Mouse (Mus musculus) kidney, adult 8-10 months (tissue): Measurements from ENCODE around the gene Polr1b.
A peak's percentile ranks its signal among the peaks of the same experiment; 100 is the strongest.

Source experiments
- DNase-seq, 2 experiments: peaks; one replicate each; pipeline ENCODE4 v3.0.0; 2022

The Polr1b gene

DNA sequence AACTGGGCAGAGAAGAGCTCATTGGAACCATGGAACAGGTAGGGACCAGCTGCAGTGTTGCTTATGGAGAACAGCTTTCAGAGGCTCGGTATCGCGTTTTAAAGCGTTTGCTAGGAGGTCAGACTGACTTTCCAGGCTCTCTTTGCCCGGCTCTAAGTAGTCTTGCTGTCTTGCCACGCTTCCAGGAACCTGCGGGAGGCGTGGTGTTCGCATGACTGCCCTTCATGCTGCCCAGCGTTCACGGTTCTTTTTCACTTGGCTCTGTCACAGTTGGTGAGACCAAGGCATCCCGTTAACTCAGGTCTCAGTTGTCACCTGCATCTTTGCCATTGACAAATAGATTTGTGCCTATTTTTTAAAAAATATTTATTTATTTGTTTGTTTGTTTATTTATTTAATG is 17.3 kb downstream of the Polr1b start:
- peak in 1 of 2 experiments; percentile 28 for DNase-seq

DNA sequence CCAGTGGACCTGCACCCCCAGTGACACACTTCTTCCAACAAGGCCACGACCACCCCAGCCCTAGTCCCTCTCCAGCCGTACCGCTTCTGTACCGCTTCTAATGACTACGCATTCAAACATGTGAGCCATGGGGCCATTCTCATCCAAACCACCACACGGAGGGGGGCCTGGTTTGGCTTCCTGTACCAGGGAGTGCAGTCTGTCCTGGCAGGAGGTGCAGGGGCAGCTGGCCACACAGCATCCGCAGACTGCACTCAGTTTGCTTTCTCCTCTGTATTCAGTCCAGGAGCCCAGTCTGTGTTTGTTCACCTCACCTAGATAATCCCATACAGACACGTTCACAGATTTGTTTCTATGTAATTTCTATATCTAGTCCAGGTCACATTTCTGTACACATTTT is 21.2 kb downstream of the Polr1b start:
- no peak for DNase-seq

- peak; percentile 94 to 98 for DNase-seq
These were observed 28.7 kb downstream of the Polr1b start, which contains the start of gene Chchd5 for GRCm38 (mm10) chr2:129129412-129129929. Gene Chchd5 (plus strand): TSS chr2:129129700.

- DNase-seq: peak in 1 of 2 experiments; percentile 11
These were observed 29.3 kb downstream of the Polr1b start for GRCm38 (mm10) chr2:129129987-129130545.

GRCm38 (mm10) chr2:129130776-129131175 is 30.0 kb downstream of the Polr1b start:
- no peak for DNase-seq

- DNase-seq: peak in 1 of 2 experiments; percentile 15
These were observed 31.4 kb downstream of the Polr1b start for GRCm38 (mm10) chr2:129132231-129132630.

DNA sequence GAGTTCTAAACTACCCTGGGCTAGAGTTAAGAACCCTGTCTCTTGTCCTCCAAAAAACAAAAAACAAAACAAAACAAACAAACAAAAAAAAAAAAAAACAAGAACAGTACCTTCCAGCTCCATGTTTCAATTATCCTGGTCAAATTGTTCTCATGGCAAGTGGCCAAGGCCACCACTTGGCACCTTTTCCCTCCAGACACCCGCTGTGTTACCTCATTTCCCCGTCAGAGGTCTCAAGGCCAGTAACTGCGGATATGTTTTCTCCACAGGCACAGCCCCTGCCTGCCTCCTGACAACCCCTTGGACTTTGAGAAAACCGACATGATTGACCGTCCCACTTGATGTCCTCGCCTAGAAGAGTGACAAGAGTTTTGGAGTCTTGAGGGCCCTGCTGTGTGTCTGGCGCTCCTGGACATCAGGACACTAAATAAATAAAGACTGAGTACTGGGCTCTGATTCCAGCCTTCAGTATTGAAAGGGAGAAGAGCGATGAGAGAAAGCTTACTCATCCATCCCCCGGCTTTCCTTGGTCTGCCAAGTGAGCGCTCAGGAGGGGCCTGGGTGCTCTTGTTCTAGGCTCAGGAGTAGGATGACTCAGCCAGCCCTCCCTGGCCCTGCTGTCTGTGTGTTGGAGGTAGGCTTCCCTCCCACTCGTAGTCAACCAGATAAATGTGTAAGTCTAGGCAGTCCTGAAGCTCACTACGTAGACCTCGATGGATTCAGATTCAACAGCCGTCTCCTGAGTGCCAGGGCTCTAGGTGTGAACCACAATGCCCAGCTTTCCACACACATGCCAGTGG is 32.4 kb downstream of the Polr1b start:
- DNase-seq: no peak

DNA sequence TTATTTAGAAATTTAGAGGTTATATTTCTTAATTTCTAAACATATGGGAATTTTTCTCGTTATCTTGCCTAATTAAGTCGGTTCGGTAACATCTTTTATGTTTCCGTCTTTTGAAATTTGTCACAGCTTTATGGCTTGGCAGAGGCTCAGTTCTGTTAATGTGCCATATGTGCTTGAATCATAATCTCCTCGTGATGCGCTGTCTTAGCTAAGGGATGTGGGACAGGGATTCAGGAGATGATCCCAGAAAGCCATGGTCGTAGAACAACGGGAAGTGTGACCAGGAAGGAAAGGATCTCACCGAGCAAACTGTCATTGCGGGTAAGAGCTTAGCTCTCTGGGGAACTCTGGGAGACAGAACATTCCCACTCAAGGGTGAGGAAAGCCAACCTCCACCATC is 39.1 kb downstream of the Polr1b start:
- no peak for DNase-seq

DNA sequence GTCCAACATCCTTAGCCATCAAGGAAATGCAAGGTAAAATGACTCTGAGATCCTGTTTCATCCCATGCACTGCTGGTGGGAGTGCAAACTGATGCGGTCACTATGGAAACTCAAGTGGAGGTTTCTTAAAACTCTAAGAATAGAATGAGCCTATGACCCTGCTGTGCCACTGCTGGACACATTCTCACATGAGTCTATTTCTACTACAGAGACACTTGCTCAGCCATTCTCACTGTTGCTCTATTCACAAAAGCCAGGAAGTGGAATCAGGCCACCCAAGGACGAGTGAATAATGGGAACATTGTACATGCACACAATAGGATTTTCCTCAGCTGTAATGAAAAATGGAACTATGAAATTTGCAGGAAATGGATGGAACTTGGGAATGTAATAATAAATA is 48.0 kb downstream of the Polr1b start:
- no peak for DNase-seq

- no peak for DNase-seq
These were observed 49.6 kb downstream of the Polr1b start for GRCm38 (mm10) chr2:129150386-129150785.

DNA sequence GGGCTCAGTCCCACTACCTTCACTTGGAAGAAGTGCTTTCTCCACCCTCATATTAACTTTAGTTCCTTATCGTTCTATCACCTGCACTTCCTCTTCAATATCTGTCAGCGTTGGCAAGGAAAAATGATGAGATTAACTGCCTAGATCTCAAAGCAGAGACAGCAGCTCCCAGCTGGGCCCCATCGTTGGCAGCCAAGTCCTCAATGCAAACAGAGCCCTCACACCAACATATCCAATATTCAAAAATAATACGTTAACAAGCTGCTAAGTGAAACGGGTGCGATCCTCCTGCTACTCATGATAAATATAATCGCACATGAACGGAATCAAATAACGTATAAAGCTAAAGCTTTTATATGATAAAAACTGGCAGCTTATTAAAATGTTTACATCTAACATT is 50.3 kb downstream of the Polr1b start:
- DNase-seq: no peak

- DNase-seq: no peak
These were observed 52.0 kb downstream of the Polr1b start for GRCm38 (mm10) chr2:129152751-129153150.

GRCm38 (mm10) chr2:129164815-129165214 is 64.0 kb downstream of the Polr1b start:
- DNase-seq: no peak

GRCm38 (mm10) chr2:129166466-129167463 is 66.0 kb downstream of the Polr1b start:
- DNase-seq: no peak

DNA sequence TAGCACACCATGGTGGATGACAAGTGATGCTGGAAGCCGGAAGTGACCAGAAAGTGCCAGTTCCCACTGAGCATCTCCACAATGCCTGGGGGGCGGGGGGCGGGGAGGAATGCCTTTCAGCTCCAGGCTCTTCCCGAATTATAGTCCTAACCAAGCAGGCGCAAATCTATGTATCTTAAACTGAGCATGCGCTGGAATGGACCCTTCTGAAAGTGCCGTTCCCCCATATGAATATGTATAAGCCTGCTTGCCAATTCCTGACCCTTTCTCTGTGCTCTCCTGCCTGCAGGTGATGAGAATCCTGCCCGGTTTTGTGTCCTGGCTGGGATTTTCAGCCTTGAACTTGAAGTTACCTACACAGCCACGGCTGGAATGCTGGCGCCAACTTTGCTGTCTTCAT is 72.6 kb downstream of the Polr1b start:
- DNase-seq: no peak

- DNase-seq: peak; percentile 52 to 67
These were observed 73.7 kb downstream of the Polr1b start for GRCm38 (mm10) chr2:129174474-129174873.

DNA sequence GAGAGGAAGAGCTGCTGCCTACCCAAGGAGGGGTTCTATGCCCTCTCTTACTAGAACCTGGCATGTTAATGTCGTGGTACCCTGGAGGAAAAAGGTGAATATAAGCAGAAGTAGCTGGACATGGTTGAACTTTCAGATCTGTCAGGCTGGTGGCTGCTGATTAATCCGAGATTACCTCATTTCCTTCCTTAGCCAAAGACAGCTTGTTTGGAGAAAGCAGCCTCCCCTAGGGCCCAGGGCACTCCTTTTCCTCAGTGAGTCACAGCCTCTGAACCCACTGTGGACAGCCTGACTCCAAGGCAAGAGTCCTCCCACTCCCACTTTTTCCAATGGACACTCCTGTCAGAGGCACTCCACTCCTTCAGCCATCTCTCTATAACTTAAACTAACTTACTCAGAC is 74.8 kb downstream of the Polr1b start:
- DNase-seq: peak in 1 of 2 experiments; percentile 21
